Mouse (Mus musculus) bone marrow macrophage, adult 2 months (primary cell): ENCODE measurements around the gene Trit1. TPM values are rescaled to one million over a fixed set of nuclear protein-coding genes. Genes with fewer than 3 reads are reported as not detected.

Experiments used
- H3K27ac ChIP-seq: 2 replicates; pipeline ENCODE4 v1.5.1; 2012; ENCODE audit warnings: low read depth, low read length; ENCODE audit not compliant: insufficient read depth
- H3K4me1 ChIP-seq: 2 replicates; pipeline ENCODE4 v1.6.1; 2012; ENCODE audit warnings: low read length; ENCODE audit not compliant: control insufficient read depth, insufficient read depth
- H3K4me3 ChIP-seq: 2 replicates; pipeline ENCODE4 v1.5.1; 2012; ENCODE audit warnings: mild to moderate bottlenecking, low read length, moderate library complexity; ENCODE audit not compliant: insufficient read depth
- CTCF ChIP-seq: IDR thresholded peaks from 2 replicates; pipeline ENCODE4 v1.5.1; 2012; ENCODE audit warnings: low read depth, mild to moderate bottlenecking, low read length, moderate library complexity
- POLR2A ChIP-seq: IDR thresholded peaks from 2 replicates; pipeline ENCODE4 v1.6.1; 2012; ENCODE audit warnings: mild to moderate bottlenecking, low read depth, low read length, borderline replicate concordance
- polyA plus RNA-seq: library from polyadenylated mRNA; stranded (reverse); fragments of >200 nt; gene quantifications from 2 replicates; pipeline ENCODE4 v1.2.4, GENCODE M21; 2012; ENCODE audit not compliant: missing spikeins, insufficient read depth, insufficient read length

The Trit1 gene
- 11.0 and 12.5 TPM in 2 replicates for polyA plus RNA-seq

DNA sequence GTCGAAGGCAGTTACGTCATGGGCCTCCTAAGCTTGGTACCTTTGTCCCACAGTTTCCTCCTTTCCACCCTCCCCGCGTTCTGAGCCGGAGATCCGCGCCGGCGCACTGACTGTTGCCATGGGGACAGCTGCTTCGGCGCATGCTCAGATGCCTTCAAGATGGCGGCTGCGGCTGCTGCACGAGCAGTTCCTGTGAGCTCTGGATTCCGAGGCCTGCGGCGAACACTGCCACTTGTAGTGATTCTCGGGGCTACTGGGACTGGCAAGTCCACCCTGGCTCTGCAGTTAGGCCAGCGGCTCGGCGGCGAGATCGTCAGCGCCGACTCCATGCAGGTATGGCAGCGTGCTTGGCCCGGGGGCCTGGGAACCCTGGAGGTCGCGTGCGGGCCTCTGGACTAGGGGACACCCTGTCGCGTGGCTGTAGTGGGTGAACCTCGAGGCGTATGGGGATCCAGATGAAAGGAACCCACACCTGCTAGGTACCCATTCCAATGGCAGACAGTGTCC is at the start of gene Trit1:
TSS of gene Trit1 (plus strand) at position 147 of the 507 bp plus-strand sequence.
- TF ChIP-seq CTCF = no peak
- peak; percentile 45; the same call in 1 of the 2 replicates for TF ChIP-seq POLR2A

DNA sequence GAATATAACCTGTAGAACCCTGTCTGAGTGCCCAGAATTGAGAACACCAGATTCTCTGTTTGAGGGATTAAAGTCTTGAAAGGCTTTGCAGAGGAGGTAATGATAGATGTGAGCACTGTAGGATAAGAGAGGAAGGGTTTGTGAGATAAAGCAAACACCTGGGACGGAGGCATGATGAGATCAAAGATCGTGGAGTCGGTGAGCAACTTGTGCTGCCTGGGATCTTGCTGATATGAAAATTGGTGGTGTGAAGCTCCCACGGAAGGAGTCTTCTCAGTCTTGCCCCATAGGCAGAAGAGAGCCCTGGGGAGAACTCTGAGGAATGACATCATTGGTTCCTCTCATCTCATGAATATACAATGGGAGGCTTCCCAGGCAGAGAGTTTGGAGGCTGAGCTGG is 48.3 kb upstream of the Trit1 start:
- H3K4me3 ChIP-seq = no peak overlapping the region
- TF ChIP-seq CTCF = no peak
- no peak for TF ChIP-seq POLR2A
- peaks cover 16% of the 10 kb centered on the region for H3K4me1 ChIP-seq
- no peak overlapping the region for H3K27ac ChIP-seq

More for the DNA sequence above, at the start of gene Trit1:
- Histone ChIP-seq H3K4me1 (peaks cover 21% of the 10 kb centered on the region), H3K4me3 (peak within 1 kb of the TSS; percentile 80), H3K27ac (peak within 1 kb of the TSS; percentile 66)

DNA sequence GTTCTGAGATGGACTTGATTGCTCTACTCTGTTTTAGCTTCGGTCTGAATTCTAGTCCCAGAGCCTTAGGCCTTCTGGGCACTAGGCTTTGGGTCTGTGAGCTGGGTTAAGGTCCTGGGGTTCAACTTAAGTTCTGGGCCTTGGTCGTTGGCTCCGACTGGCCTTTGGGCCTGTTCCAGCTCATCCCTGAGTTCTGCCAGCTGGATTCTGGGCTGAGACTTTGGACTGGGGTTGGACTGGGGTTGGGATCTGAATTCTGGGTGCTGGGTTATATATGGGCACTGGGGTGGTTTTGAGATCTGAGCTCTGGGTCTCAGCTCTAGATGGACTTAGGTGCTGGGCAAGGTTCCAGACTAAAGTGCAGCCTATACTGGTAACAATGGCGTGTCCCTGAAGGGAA is 45.2 kb upstream of the Trit1 start:
- TF ChIP-seq POLR2A (no peak), CTCF (no peak)
- Histone ChIP-seq H3K4me3 (no peak overlapping the region), H3K27ac (0 out of 2 replicates have a peak overlapping the region, but pooled peaks have one; percentile 7), H3K4me1 (peaks cover 16% of the 10 kb centered on the region)

DNA sequence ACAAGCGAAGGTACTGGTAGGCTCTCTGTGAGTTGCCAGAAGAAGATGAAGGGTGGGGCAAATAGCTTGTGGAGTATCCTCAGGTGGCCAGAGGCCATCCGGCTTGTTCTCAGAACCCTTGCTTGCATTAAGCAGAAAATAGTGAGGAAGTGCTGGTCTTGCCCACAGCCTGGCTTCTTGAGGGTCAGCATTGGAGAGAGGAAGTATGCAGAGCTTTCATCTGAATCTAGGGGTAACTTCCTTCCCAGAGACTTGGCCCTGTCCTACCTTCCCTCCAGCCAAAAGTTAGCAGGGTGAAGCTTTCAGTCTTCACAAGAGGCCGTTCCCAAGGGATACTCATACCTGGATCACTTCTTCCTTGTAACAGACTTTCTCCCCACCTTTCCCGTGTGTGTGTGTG is 44.8 kb upstream of the Trit1 start:
- Histone ChIP-seq H3K4me3 (no peak overlapping the region), H3K4me1 (peaks cover 16% of the 10 kb centered on the region), H3K27ac (0 out of 2 replicates have a peak overlapping the region, but pooled peaks have one; percentile 7)
- TF ChIP-seq POLR2A (no peak), CTCF (no peak)

DNA sequence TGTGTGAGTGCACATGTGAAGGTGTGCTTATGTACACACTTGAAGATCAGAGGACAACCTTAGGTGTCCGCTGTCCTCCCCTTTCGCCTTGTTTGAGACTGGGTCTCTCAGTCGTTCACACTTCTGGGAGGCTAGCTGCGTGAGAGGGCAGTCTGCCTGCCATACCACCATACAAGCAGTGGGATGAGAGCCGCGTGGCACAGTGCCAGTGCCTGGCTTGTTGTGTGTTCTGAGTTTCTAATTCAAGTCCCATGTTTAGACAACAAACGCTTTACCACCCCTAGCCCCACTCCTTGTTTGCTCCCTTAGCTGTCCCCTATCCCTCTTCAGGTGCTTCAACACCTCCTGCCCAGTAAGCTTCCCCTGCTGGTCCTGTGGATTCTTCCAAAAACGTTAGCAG is 44.3 kb upstream of the Trit1 start:
- Histone ChIP-seq H3K27ac (no peak overlapping the region), H3K4me1 (peaks cover 16% of the 10 kb centered on the region), H3K4me3 (no peak overlapping the region)
- TF ChIP-seq POLR2A = no peak
- no peak for TF ChIP-seq CTCF

DNA sequence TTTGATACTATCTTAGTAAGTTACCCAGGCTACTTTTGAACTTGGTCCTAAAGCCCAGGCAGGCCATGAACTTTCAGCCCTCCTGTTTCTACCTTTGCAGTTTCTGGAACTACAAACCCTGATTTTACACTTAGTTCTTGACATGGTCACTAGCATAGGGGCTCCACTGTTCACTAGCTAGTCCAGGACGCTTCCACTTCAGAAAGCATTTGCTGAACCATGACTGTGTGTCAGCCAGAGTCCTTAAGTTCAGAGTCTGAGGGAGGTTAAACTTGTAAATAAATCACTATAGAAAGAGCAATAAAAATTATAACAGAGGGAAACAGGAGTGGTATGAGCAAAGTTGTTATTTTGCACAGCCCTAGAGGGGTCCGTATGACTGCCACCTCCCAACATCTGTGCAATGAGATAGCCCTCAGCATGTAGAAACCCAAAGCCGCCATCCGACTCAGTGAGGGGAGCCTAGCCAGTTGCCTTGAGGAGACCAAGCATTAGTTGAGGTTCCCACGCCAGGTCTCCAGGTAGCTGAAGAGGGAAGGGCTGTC is 41.3 kb upstream of the Trit1 start:
- TF ChIP-seq POLR2A (no peak), CTCF (no peak)
- H3K4me1 ChIP-seq = peaks cover 12% of the 10 kb centered on the region
- no peak overlapping the region for H3K4me3 ChIP-seq
- no peak overlapping the region for H3K27ac ChIP-seq

DNA sequence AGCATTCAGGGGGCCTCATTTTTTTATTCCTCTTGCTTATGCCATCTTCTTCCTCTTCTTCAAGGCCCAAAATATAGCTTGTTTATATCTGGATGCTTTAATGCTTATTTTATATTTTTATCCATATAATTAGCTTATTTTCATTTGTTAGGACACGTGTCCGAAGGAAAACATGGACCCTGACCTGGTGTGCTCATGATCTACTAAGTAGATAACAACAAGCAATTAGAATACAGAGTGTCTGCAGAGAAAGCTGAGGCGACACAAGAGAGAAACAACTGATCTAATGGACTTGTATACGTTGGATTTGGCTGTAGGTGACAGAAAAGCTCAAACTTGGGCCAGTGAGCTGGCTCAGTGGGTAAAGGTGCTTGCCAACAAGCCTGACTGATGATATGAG is 39.5 kb upstream of the Trit1 start:
- Histone ChIP-seq H3K4me3 (no peak overlapping the region), H3K27ac (no peak overlapping the region), H3K4me1 (peaks cover 4% of the 10 kb centered on the region; the same call in 1 of the 2 replicates)
- no peak for TF ChIP-seq POLR2A
- TF ChIP-seq CTCF = no peak

DNA sequence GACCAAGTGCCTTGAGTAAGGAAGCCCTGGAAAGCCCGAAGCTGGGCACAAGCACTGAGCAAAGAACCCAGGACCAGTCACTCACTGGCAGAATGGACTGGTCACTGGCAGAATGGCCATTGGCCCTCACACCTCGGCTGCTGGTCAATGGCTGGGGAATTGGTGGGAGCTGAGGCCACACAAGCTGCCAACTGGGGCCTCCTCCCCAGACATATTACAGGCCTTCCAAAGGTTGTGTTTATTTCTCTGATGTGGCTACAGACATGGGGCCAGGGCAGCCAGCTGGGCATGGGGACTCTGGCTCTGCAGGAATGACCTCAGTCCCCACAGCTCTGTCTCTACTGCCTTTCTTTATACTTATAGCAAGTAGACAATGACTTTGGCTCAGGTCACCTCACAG is 37.5 kb upstream of the Trit1 start:
- Histone ChIP-seq H3K4me3 (no peak overlapping the region), H3K27ac (no peak overlapping the region), H3K4me1 (peaks cover 3% of the 10 kb centered on the region)
- no peak for TF ChIP-seq CTCF
- no peak for TF ChIP-seq POLR2A

DNA sequence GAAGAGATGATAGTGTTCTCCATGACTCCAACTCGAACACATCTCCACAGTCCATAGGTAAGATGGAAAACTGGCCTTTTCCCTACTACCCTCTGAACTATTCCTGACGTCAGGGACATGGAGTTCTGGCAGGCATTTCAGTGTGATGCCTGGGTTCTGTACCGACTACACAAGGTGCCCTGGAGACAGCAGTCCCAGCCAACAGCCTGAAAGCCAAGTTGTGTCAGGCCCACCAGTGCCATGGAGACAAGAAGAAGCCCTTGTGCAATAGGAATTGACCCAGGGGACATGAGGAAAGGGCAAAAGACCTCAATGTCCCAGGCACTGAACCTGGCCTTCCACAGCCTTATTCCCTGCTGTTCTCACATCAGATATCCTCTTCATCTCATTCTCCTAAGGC is 36.6 kb upstream of the Trit1 start:
- H3K27ac ChIP-seq = no peak overlapping the region
- TF ChIP-seq CTCF = no peak
- TF ChIP-seq POLR2A = no peak
- peaks cover 4% of the 10 kb centered on the region for H3K4me1 ChIP-seq
- H3K4me3 ChIP-seq = no peak overlapping the region

DNA sequence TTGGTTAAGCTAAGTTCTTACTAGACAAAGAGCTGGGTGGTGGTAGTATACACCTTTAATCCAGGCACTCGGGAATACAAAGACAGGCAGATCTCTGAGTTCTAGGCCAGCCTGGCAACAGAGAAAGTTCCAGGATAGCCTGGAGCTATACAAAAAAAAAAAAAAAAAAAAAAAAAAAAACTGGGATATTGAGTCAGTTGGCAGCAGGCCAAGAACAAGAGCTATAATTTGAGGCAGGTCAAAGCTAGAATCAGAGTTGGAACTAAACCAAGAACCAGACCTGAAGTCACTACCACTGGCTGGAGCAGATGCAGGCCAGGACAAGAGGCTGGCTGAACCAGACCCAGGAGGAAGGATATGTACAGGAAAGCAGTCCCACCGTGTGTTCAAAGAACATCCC is 35.7 kb upstream of the Trit1 start:
- Histone ChIP-seq H3K4me1 (peaks cover 5% of the 10 kb centered on the region), H3K27ac (no peak overlapping the region), H3K4me3 (no peak overlapping the region)
- TF ChIP-seq CTCF = no peak
- TF ChIP-seq POLR2A = no peak
